Mouse (Mus musculus) lung, postnatal 0 days (tissue): ENCODE data around the gene Pifo. TPM values are rescaled to one million over a fixed set of nuclear protein-coding genes. Genes with fewer than 3 reads are reported as not detected.
"Not testable (repeated sequence)": the region's sequence is repeated elsewhere in the genome, so short reads cannot be mapped to it uniquely, and the experiment has no call there.

Source experiments
- ATAC-seq: fragments of 200-750 bp; cut with Nextera tagmentation; 2 replicates; pipeline ENCODE4 v1.8.0; 2017; ENCODE audit warnings: moderate library complexity
- DNase-seq: peaks from one replicate; pipeline ENCODE4 v3.0.0-alpha.2; 2016; ENCODE audit warnings: low spot score
- H3K27ac ChIP-seq: fragments of 300-500 bp; sonication (generic); 2 replicates; pipeline ENCODE4 v1.5.1; 2014; ENCODE audit warnings: antibody characterized with exemption, mild to moderate bottlenecking, low read length, mixed read lengths
- H3K27me3 ChIP-seq: fragments of 300-500 bp; sonication (generic); replicated peaks from 2 replicates; pipeline ENCODE4 v1.6.1; 2014; ENCODE audit warnings: low read length, mixed read lengths; ENCODE audit not compliant: insufficient read depth
- H3K36me3 ChIP-seq: fragments of 300-500 bp; sonication (generic); 2 replicates; pipeline ENCODE4 v1.6.1; 2014; ENCODE audit warnings: low read length, mixed read lengths; ENCODE audit not compliant: insufficient read depth
- H3K4me1 ChIP-seq: fragments of 300-500 bp; sonication (generic); 2 replicates; pipeline ENCODE4 v1.6.1; 2014; ENCODE audit warnings: antibody characterized with exemption, low read depth, low read length, mixed read lengths; ENCODE audit not compliant: insufficient read depth
- H3K4me2 ChIP-seq: fragments of 300-500 bp; sonication (generic); replicated peaks from 2 replicates; pipeline ENCODE4 v1.6.1; 2014; ENCODE audit warnings: low read depth, mild to moderate bottlenecking, low read length, moderate library complexity, mixed read lengths
- H3K4me3 ChIP-seq: fragments of 300-500 bp; sonication (generic); 2 replicates; pipeline ENCODE4 v1.5.1; 2014; ENCODE audit warnings: low read depth, low read length
- H3K9ac ChIP-seq: fragments of 300-500 bp; sonication (generic); replicated peaks from 2 replicates; pipeline ENCODE4 v1.6.1; 2014; ENCODE audit warnings: low read depth, mild to moderate bottlenecking
- H3K9me3 ChIP-seq: fragments of 300-500 bp; sonication (generic); 2 replicates; pipeline ENCODE4 v1.6.1; 2016; ENCODE audit warnings: low read length, mixed read lengths
- CTCF ChIP-seq: IDR thresholded peaks from 2 replicates; pipeline ENCODE4 v1.5.1; 2016; ENCODE audit warnings: antibody characterized with exemption, mild to moderate bottlenecking
- EP300 ChIP-seq: IDR thresholded peaks from 2 replicates; pipeline ENCODE4 v1.6.1; 2016; ENCODE audit warnings: antibody characterized with exemption, mild to moderate bottlenecking, control low read depth
- WGBS: fragments of 180-500 bp; shearing (Covaris S2); extraction: QIAGEN DNeasy Blood & Tissue Kit; methylation state at CpG from one replicate; pipeline ENCODE4 v1.1.7; 2014; 5-methylcytosine and 5-hydroxymethylcytosine counted together
- polyA plus RNA-seq: library from polyadenylated mRNA; unstranded; fragments of >200 nt; fragmentation: Nextera tagmentation; extraction: Ambion mirVana; gene quantifications from 2 replicates; pipeline ENCODE4 v1.2.1, GENCODE M21; 2015

Gene Pifo
- 18.5 and 23.0 TPM in 2 replicates for polyA plus RNA-seq

GRCm38 (mm10) chr3:106014546-106014945 is at the start of gene Pifo:
TSS of gene Pifo (minus strand) at chr3:106014646.
- H3K27me3 ChIP-seq: no peaks in the 10 kb centered on the region
- no peak within 1 kb of the TSS for H3K27ac ChIP-seq
- DNase-seq: no peak
- H3K36me3 ChIP-seq: no peaks in the 10 kb centered on the region
- ATAC-seq: no peak
- H3K9ac ChIP-seq: no peak within 1 kb of the TSS
- no peaks in the 10 kb centered on the region for H3K9me3 ChIP-seq
- H3K4me1 ChIP-seq: no peaks in the 10 kb centered on the region
- TF ChIP-seq EP300: no peak
- no peak for TF ChIP-seq CTCF
- WGBS: 91% methylated on average over 2 of the region's 2 CpGs
- H3K4me3 ChIP-seq: no peak within 1 kb of the TSS
- H3K4me2 ChIP-seq: no peak within 1 kb of the TSS

- H3K4me1 ChIP-seq: no peaks in the 10 kb centered on the region
- no peak for TF ChIP-seq EP300
- TF ChIP-seq CTCF: no peak
- H3K9me3 ChIP-seq: no peaks in the 10 kb centered on the region
- no peak for ATAC-seq
- no peak overlapping the region for H3K9ac ChIP-seq
- no peak overlapping the region for H3K4me3 ChIP-seq
- H3K27ac ChIP-seq: no peak overlapping the region
- WGBS: 68% methylated on average over 3 of the region's 3 CpGs
- no peak for DNase-seq
- H3K27me3 ChIP-seq: no peaks in the 10 kb centered on the region
- H3K36me3 ChIP-seq: no peaks in the 10 kb centered on the region
- no peak overlapping the region for H3K4me2 ChIP-seq
Measured at GRCm38 (mm10) chr3:106057966-106058365, 43.5 kb upstream of the Pifo start.

- no peaks in the 10 kb centered on the region for H3K9me3 ChIP-seq
- H3K4me2 ChIP-seq: no peak overlapping the region
- ATAC-seq: no peak
- no peaks in the 10 kb centered on the region for H3K27me3 ChIP-seq
- H3K36me3 ChIP-seq: no peaks in the 10 kb centered on the region
- TF ChIP-seq CTCF (no peak), EP300 (no peak)
- no peak overlapping the region for H3K9ac ChIP-seq
- no peaks in the 10 kb centered on the region for H3K4me1 ChIP-seq
- no peak overlapping the region for H3K4me3 ChIP-seq
- WGBS: 57% methylated on average over 18 of the region's 18 CpGs
- H3K27ac ChIP-seq: no peak overlapping the region
- DNase-seq: no peak
Measured at GRCm38 (mm10) chr3:106051896-106052295, 37.5 kb upstream of the Pifo start.

- H3K9ac ChIP-seq: no peak overlapping the region
- no peak overlapping the region for H3K27ac ChIP-seq
- ATAC-seq (no peak), DNase-seq (no peak)
- no peak overlapping the region for H3K4me3 ChIP-seq
- H3K36me3 ChIP-seq: no peaks in the 10 kb centered on the region
- H3K4me2 ChIP-seq: no peak overlapping the region
- no peaks in the 10 kb centered on the region for H3K27me3 ChIP-seq
- no peaks in the 10 kb centered on the region for H3K4me1 ChIP-seq
- H3K9me3 ChIP-seq: no peaks in the 10 kb centered on the region
- TF ChIP-seq CTCF (no peak), EP300 (no peak)
- 74% methylated on average over 2 of the region's 2 CpGs for WGBS
Measured at GRCm38 (mm10) chr3:106040306-106040705, 25.9 kb upstream of the Pifo start.

GRCm38 (mm10) chr3:106032781-106033180 is 18.3 kb upstream of the Pifo start, which contains the start of gene Chil5:
TSS of gene Chil5 (minus strand) at chr3:106032814.
- H3K4me3 ChIP-seq: no peak within 1 kb of the TSS
- WGBS: 69% methylated on average over 1 of the region's 1 CpGs
- TF ChIP-seq EP300: no peak
- TF ChIP-seq CTCF: no peak
- no peaks in the 10 kb centered on the region for H3K27me3 ChIP-seq
- DNase-seq: no peak
- no peak for ATAC-seq
- H3K4me1 ChIP-seq: no peaks in the 10 kb centered on the region
- H3K9ac ChIP-seq: no peak within 1 kb of the TSS
- no peaks in the 10 kb centered on the region for H3K9me3 ChIP-seq
- H3K27ac ChIP-seq: no peak within 1 kb of the TSS
- no peaks in the 10 kb centered on the region for H3K36me3 ChIP-seq
- no peak within 1 kb of the TSS for H3K4me2 ChIP-seq

GRCm38 (mm10) chr3:106024135-106024534 is 9.7 kb upstream of the Pifo start:
- Histone ChIP-seq H3K36me3 (no peaks in the 10 kb centered on the region), H3K27ac (no peak overlapping the region), H3K27me3 (no peaks in the 10 kb centered on the region), H3K4me1 (no peaks in the 10 kb centered on the region), H3K9me3 (no peaks in the 10 kb centered on the region), H3K4me2 (no peak overlapping the region), H3K9ac (no peak overlapping the region), H3K4me3 (no peak overlapping the region)
- DNase-seq (no peak), ATAC-seq (no peak)
- TF ChIP-seq EP300: no peak
- TF ChIP-seq CTCF: no peak
- WGBS: 91% methylated on average over 2 of the region's 2 CpGs

- H3K4me3 ChIP-seq: no peak overlapping the region
- no peaks in the 10 kb centered on the region for H3K36me3 ChIP-seq
- no peaks in the 10 kb centered on the region for H3K9me3 ChIP-seq
- H3K27ac ChIP-seq: no peak overlapping the region
- H3K4me1 ChIP-seq: no peaks in the 10 kb centered on the region
- H3K27me3 ChIP-seq: no peaks in the 10 kb centered on the region
- TF ChIP-seq CTCF (peak; percentile 61), EP300 (no peak)
- H3K9ac ChIP-seq: no peak overlapping the region
- no peak for ATAC-seq
- peak; percentile 17 for DNase-seq
- H3K4me2 ChIP-seq: no peak overlapping the region
Measured at GRCm38 (mm10) chr3:106021840-106022239, 7.4 kb upstream of the Pifo start.

GRCm38 (mm10) chr3:106003360-106003759 is 11.1 kb downstream of the Pifo start:
- not testable (repeated sequence) for H3K9me3 ChIP-seq, DNase-seq, H3K36me3 ChIP-seq, H3K4me2 ChIP-seq, H3K4me1 ChIP-seq, ATAC-seq, H3K27ac ChIP-seq, H3K4me3 ChIP-seq, H3K9ac ChIP-seq, H3K27me3 ChIP-seq
- 55% methylated on average over 10 of the region's 10 CpGs for WGBS
